Mouse (Mus musculus) layer of hippocampus, postnatal 25 days (tissue): Measurements from ENCODE around the gene Samt2. TPM values are rescaled to one million over a fixed set of nuclear protein-coding genes. Genes with fewer than 3 reads are reported as not detected.
"Not testable (repeated sequence)": the region's sequence is repeated elsewhere in the genome, so short reads cannot be mapped to it uniquely, and the experiment has no call there.

Source experiments
- DNase-seq, 2 experiments: peaks; one replicate each; pipeline ENCODE4 v3.0.0; 2022; ENCODE audit warnings: mixed read lengths in 2 of 2, low spot score in 1 of 2; ENCODE audit errors: extremely low spot score in 1 of 2
- total RNA-seq, 2 experiments: library from RNA; stranded (reverse); gene quantifications; 2 replicates each; pipeline ENCODE4 v1.2.3; 2021

The Samt2 gene
- not detected for total RNA-seq

GRCm38 (mm10) chrX:154579260-154579659 is at the start of gene Samt2:
Gene Samt2, minus strand, starts transcription at chrX:154579360.
- DNase-seq = not testable (repeated sequence)

Other genes with a start within 250 kb of the Samt2 start
- not detected for gene 4930524N10Rik, start 236.0 kb downstream of the Samt2 start, total RNA-seq
- gene Samt4, start 97.4 kb downstream of the Samt2 start, total RNA-seq = not detected